Mouse (Mus musculus): ENCODE data around the gene Cfap126.
"Not testable (repeated sequence)": the region's sequence is repeated elsewhere in the genome, so short reads cannot be mapped to it uniquely, and the experiment has no call there.

Gene Cfap126

GRCm38 (mm10) chr1:171130971-171131370 is 17.3 kb downstream of the Cfap126 start:
- no peak for DNase-seq

GRCm38 (mm10) chr1:171135600-171135999 is 21.9 kb downstream of the Cfap126 start:
- no peak for DNase-seq

GRCm38 (mm10) chr1:171137486-171138155 is 23.9 kb downstream of the Cfap126 start:
- DNase-seq, result not testable (repeated sequence)

GRCm38 (mm10) chr1:171142981-171143380 is 29.3 kb downstream of the Cfap126 start:
- DNase-seq, result peak in 1 of 2 experiments; percentile 20

DNA sequence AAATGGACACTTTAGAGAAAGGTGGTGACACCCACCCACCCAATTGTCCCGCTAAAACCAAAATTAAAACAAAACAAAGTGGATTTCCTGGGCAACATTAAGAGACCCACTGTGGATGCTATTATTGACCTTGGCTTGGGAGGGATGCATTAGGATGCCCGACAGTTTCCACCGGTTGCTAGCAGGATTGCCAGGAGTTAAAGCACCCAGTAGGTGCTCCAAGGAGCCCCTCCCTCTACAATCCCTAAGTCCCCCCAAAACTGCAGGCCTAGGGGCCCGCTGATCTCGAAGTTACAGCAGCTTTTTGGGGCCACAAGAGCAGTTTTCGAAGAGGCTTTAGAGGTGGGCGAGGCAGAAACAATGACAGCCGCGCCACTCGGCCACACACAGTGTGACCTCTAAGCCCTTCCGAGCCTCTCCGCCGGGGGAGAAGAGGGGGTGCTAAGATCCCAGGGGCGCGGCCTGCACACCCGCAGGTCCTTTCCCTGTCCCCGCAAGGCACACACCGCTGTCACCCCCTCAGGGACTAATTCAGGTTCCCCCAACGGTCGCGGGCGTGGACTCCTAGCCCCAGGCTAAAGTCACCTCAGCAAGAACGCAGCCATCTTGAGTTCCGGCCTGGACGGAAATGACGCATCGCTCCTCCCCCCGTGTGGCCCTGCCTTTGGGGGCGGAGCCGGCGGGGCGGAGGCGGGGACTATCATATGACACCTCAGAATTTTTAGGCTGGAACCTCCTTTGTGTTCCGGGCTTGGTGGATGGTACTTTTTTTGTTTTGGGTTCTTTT is 36.4 kb downstream of the Cfap126 start, which contains the start of the genes Sdhc and Mpz:
Sdhc (minus strand) TSS at position 630 of the 787 bp plus-strand sequence.
Mpz (plus strand) TSS at position 738 of the 787 bp plus-strand sequence.
- DNase-seq, result peak; percentile 95 to 97

DNA sequence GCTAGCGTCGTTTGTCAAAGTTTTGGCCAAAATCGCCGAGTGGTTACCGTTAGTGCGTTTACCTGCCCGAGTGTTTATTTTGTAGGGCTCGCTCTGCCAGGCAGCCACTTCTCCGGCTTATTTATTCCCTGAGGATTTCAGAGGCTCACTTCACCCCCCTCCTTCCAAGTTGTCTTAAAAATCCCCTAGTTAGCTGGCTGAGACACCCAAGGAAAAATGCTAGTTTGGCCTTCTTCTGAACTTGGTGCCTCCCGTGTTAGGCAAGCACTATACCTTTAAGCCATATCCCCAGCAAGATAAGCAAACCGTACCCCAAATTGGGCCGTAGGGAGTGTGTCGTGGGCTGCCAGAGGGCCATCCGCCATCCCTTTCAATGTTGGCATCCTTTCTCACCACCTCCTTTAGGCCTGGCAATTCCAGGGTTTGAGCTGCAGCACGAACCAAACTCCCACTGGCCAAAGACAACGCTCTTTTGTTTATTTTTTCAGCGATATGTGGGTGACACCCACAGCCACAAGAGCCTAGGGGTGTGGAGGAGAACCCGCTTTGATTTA is 37.2 kb downstream of the Cfap126 start:
- DNase-seq, result peak in 1 of 2 experiments; percentile 52

DNA sequence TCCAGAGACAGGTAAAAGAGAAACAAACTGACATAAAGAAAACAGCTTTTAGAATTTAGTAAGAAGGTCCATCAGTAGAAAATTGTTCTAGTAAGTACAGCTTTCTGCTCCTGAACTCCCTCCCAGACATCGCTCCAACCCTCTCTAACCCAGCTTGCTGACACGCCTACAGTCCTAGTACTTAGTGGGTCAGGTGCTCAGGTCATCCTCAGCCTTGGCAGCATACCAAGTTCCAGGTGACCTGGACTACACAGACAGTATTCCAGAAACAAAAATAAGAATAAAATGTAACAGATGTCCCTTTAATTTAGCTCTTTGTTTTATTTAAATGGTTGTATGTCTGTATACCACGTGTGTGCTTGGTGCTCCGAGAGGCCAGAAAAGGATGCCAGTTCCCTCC is 38.2 kb downstream of the Cfap126 start:
- peak in 1 of 2 experiments; percentile 23 for DNase-seq

DNA sequence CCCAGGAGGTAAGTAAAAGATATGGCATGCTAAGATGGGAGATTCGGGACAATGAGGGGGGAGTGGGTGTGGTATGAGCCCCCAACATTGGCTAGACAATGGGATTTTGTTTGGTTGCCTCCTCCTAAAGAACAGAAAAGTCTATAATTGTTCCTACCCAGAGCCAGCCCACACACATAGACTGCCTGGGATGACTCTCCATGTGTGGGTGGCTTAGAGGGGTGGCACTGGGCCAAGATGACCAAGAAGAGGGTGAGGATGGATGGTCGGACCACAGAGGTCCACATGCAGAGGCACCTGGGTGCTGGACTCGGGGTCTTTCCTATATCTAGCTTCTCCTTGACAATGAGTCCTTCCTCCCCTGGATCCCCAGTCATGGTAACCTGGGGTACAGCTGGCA is 42.9 kb downstream of the Cfap126 start:
- no peak for DNase-seq

GRCm38 (mm10) chr1:171157965-171158364 is 44.2 kb downstream of the Cfap126 start:
- DNase-seq, result no peak

DNA sequence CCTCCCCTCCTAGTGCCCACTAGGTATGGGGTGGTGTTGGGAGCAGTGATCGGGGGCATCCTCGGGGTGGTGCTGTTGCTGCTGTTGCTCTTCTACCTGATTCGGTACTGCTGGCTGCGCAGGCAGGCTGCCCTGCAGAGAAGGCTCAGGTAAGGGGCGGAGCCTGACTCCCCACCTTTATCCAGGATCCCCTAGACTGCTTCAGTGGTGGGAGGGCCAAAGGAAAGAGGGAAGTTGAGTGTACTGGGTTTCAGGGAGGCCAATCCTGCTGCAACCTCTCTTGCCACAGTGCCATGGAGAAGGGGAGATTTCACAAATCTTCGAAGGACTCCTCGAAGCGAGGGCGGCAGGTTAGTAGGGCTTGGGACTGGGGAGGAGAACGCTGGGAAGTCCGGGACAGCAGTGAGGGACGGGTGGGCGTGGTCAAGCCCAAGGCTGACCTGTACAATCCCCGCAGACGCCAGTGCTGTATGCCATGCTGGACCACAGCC is 45.8 kb downstream of the Cfap126 start:
- no peak for DNase-seq

DNA sequence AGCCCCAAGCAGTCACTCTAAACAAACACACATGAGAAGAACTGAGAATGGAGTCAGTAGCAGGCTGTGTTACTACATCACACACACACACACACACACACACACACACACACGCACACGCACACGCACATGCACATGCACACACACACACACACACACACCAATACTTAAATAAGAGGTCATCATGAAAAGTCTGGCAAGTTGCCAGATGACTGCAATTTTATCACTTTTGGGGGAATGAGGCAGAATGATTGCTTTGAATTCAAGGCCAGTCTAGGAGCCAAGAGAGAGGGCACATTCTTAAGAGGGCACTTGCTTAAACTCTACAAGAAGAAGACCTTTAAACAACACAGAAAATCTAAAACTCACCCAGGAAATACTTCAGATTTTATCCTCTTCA is 48.8 kb downstream of the Cfap126 start:
- DNase-seq, result no peak

GRCm38 (mm10) chr1:171164258-171164657 is 50.5 kb downstream of the Cfap126 start:
- no peak for DNase-seq

DNA sequence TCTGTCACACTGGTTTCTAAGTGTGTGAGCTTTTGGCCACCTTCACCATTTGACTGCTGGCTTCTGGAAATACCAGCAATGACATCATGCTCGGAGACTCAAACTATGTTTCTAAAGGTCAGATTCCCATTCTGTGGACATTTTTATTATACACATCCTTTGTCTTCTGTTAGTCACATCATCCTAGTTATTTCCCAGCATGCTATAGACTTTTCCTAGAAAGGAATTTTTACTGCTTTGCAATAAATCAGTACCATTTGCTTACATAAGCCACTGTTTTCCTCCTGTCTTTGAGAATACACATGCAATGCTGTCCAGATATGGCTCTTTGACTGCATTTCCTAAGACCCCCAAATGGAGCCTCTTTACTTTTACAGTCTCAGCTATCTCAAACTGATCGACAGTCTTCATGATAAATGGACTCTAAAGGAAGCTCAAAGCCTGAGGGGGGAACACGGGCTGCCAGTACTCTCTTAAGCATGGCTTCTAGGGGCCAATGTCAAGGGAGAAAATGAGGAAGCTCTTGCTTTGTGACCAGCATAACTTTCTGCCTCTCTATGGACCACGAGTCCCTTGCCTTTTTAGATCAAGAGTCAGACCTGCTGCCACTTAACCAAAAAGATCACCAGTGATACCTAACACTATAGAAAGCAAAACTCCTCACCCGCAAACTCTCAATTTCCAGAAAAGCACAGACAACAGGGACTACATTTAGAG is 52.1 kb downstream of the Cfap126 start:
- DNase-seq, result no peak

GRCm38 (mm10) chr1:171168906-171169305 is 55.2 kb downstream of the Cfap126 start:
- DNase-seq, result no peak

- no peak for DNase-seq
These were observed 56.2 kb downstream of the Cfap126 start for GRCm38 (mm10) chr1:171169913-171170312.

GRCm38 (mm10) chr1:171171138-171171537 is 57.4 kb downstream of the Cfap126 start:
- DNase-seq, result no peak

- DNase-seq, result no peak
These were observed 59.1 kb downstream of the Cfap126 start for GRCm38 (mm10) chr1:171172779-171173178.

Data from cerebellum, postnatal 25 days (tissue).